Mouse (Mus musculus) lung, postnatal 36 days (tissue): Measurements from ENCODE around the gene Gm2042.
"Not testable (repeated sequence)": the region's sequence is repeated elsewhere in the genome, so short reads cannot be mapped to it uniquely, and the experiment has no call there.

Experiments
- DNase-seq: peaks from one replicate; pipeline ENCODE4 v3.0.0; 2022; ENCODE audit warnings: mixed read lengths

The Gm2042 gene

DNA sequence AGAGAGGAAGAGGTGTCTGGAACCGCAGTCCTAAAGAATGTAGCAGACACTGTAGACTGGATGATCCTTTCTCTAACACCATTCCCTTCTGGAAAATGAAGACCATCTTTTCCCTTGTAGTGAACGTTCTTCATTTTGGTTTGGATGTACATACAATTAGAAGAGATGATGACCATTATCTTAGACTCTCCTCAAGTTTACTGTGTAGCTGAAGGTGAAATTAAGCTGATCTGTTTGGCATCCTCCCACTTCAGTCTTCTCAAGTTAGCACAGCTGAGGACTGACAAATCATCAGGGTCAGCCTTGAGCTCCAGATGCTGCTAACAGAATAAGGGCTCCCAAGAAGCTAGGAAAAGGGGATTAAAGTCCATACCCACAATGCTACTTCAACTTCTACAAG, at the start of gene Gm2042:
Gene Gm2042 (plus strand): TSS at position 301 of the 400 bp plus-strand sequence.
- not testable (repeated sequence) for DNase-seq

- DNase-seq = not testable (repeated sequence)
Observed at GRCm38 (mm10) chr12:87919721-87920120, 34.2 kb upstream of the Gm2042 start, which contains the start of gene Gm2035. Gene Gm2035, minus strand, starts transcription at chr12:87919857.

- peak; percentile 1 for DNase-seq
Observed at GRCm38 (mm10) chr12:87984000-87984399, 30.1 kb downstream of the Gm2042 start.

DNA sequence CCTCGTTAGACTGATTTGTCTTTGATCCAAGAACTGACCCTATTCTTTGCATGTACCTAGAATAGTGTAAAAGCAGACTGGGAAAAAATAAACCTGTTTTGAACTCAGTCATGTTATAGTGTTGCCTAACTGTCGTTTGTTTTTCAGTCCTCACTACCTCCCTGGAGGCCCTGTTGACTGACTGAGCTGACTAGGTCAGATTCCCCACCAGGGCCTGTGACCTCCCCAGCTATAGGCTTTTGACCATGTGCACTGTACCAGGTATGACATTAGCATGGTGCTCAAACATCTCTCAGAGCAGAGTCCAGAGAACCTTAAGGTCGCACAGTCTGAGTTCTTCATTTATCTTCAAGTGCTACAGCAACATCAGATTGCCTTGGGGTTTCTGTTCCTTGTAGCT, 50.2 kb downstream of the Gm2042 start:
- DNase-seq = not testable (repeated sequence)
